Mouse (Mus musculus): ENCODE measurements around the gene Olfr686.
A peak's percentile ranks its signal among the peaks of the same experiment; 100 is the strongest.

Gene Olfr686

DNA sequence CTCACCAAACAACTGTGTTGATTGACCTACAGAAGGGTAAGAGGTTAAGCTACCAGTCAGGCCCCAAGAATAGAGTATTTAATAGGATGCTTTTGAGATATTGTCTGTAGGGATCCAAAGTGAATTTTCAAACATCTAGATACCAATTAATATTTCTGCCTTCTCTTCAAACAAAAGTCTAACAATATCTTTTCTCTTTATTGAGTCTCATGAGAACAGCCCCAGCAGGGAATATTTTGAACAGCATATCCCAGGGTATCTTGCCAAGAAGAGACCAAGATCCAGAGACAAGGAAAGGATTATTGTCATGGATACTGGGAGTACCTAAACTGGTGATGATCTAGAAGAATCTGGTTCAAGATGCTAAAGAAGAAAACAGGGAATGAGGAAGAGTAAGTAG is at the start of gene Olfr686:
Olfr686 (minus strand) TSS at position 101 of the 400 bp plus-strand sequence.
- DNase-seq (ENCODE audit: low spot score): no peak

DNA sequence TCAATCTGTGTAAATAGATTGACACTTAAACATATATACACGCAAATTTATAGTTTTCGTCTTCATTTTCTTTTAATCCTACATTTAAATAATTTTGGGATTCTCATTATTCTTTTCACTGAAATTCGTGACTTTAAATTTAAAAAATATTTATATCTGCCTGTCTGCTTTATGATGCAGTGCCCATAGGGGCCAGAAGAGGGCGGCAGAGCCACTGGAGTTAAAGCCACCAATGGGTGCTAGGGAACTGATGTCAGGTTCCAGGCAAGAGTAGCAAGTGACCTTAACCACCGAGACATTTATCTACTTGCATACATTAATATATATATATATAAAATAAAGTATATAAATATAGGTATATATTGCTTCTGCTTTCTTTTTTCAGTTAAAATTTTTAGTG is 49.4 kb upstream of the Olfr686 start:
- no peak for DNase-seq (ENCODE audit: low spot score)

DNA sequence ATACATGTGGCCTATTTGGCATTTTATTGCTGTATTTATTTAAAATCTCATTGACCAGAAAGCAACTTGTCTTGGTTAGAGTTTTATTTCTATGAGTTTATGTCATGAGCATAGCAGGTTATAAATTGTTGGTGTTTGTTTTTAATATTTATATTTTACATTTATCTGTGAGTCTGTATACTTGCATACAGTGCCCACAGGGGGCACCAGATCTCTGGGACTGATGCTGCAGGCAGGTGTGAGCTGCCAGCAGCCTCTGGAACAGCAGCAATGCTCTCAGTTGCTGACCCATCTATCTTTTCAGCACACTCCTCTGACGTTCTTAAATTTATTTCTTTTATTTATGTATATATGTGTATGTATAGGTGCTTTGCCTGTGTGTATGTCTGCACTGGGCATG is 40.9 kb upstream of the Olfr686 start:
- DNase-seq (ENCODE audit: low spot score): no peak

DNA sequence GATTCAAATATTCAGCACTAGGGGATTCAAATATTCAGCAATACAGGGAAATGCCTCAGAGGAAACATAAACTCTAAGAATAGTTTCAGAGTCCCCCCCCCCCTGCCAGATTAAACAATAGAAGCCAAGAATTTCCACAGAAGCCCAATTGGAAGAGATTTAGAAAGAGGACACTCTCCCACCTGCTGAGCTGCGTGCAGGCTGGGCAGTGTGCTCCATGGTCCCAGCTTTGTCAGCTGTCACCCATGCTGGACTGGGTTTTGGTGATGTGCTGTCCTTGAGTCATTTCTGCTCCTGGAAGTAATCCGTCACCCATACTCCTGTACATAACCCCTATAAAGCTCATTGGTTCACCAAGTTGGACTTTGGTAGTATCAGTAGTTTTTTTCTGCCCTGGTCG is 40.4 kb upstream of the Olfr686 start:
- no peak for DNase-seq (ENCODE audit: low spot score)

DNA sequence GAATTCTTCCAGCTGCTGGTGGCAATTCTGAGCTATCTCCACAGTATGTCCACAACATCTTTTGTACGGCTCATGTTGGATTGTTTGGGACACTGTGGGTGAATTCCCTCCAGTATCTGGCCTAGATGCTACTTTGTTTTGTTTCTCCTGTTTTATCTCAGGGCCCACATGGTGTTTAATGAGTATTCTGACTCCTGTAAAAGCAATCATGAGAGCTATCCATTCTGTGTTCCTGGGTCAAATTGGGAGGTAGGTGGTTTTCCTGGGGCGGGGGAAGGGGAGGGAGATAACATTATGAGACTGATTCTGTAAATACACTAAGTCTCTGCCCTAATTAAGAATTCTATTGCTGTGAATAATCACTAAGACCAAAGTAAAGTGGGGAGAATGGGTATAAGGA is 22.1 kb upstream of the Olfr686 start:
- DNase-seq (ENCODE audit: low spot score): no peak

DNA sequence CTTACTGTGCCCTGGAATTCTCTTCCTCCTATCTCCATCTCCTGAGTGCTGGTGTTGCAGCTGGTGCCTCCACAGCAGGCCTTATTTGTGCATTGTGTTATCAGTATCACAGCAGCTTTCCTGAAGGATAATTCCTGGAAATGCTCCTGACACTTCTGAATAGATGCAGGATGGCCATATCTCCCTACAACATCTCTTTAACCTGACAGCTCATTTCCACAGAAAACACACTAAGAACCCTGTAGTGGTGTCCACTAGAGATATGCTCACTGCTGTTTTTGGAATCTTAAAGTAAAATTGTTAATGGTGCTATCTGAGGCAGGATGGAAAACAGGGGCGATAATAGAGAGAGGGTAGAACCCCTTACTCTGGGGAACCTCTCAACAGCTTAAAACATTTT is 20.9 kb upstream of the Olfr686 start:
- no peak for DNase-seq (ENCODE audit: low spot score)

DNA sequence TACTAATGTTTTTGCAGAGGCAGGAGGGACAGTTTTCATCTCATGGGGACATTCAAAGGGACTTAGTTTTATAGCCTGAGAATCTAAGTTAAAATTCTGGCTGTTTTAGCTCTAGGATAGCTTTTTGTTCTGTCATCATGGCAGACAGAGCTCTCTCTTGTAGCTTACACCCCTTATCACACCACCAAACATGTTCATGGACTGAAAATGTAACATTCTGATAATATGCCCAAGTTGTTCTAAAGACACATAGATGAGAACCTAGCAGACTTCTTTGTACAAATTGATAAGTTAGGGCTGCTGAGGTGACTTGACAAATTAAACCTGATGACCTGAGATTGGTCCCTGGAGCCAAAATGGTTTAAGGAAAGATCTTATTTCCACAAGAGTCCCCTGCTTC is 19.4 kb upstream of the Olfr686 start:
- no peak for DNase-seq (ENCODE audit: low spot score)

DNA sequence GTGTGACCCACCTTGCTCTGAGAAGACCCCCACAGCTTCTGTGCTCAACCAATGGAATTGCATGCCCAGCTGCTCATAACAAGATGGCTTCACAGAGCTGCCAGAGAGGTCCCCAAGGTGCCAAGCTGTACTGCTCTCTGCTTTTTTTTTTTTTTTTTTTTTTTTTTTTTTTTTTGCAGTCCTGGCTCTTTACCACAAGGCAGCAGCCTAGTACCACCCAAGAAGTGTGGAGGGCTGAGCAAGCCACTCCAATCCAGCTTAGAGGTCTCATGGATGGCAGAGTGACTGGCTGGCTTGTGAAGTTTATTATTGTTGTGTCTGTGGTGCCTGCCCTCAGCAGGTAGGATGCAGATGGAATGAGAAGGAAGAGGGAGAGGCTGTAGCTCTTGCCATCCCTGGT is 18.8 kb upstream of the Olfr686 start:
- no peak for DNase-seq (ENCODE audit: low spot score)

DNA sequence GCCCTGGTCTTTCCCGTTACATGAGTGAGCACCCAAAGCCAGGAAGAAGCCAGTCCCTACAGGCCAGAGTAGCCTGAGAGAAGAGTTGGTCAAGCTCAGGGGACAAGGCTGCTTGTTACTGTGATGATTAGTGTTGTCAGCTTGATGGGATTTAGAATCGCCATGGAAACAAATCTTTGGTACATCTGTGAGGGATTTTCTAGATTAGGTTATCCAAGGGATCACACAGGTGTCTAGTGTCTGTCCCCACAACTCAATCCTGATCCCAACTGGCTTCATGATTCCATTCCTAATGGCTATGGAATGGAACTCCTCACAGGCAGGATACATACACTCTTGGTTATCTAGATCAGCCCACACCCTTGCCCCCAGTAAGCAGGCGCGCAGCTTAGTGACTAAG is 11.0 kb upstream of the Olfr686 start:
- no peak for DNase-seq (ENCODE audit: low spot score)

DNA sequence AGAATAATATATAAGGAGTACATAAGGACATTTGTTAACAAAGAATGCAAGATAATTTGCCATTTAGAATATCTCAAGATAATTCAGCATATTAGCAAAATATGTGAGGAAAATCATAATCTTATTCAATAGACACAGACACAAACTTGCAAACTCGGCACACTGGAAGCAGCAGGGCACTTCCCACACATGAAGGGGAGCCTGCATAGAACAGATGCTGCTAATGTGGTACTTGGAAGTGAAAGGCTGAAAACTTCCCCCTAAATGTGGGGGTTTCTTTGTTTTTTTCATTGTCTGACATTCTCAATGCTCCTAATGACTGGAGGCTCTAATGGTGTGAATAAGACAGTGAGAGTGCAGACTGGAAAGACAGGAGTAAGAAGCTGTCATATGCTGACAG is 7.5 kb upstream of the Olfr686 start:
- peak; percentile 13 for DNase-seq (ENCODE audit: low spot score)

DNA sequence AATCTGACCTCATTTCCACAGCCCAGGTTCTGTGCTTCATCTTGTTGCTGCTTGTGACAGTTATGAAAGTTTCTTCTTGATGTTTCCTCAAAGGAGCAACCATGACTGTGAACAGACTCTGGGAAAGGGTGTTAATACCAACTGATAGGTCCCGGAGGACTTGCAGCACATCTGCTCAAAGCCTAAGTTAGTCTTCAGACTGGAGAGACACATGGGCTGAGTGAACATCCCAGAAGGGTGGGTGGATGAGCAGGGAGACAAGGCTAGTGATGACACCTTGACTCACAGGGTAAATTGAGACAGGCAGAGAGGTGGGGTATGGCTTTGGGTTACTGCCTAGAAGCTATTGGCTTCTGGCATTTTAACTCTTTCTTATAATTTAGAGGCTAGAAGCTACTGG is 21.4 kb downstream of the Olfr686 start, which contains the start of gene Olfr685:
Olfr685 (minus strand) TSS at position 101 of the 400 bp plus-strand sequence.
- DNase-seq (ENCODE audit: low spot score): no peak

DNA sequence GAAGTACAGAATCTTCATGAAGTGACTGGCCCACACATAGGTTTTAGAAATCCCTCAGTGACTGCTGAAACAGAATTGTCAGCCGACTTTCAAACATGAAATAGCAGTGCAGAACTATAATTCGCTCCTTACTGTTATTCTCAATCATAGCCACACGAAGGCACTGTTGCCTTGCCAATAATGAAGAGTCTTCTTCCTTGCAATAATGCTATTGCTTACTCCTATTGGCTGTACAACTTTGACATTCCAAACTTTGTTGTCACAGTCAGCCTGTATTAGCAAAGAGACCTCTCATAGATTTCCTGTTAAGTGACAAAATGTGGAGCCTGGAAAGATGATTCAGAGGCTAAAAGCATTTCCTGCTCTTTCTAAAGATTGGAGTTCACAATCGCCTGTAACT is 36.5 kb downstream of the Olfr686 start:
- no peak for DNase-seq (ENCODE audit: low spot score)

DNA sequence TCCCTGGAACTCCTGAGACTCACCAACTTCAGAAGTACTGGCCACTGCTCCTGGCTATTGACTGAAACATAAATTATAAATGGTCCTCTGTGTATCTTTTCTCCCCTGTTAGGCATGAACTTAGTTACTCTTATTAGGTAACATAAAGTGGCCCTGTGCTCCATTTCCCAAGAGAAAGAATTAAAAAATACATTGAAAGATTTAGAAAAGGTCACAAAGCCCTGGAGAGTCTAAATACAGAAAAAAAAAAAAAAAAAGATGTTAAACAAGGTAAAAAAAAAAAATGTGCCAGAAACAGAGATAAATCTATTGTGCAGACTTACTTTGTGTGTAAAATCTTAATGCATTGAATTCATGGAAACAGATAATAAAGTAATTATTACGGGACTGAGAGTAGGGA is 43.7 kb downstream of the Olfr686 start, which contains the start of gene Olfr684:
Olfr684 (minus strand) TSS at position 101 of the 400 bp plus-strand sequence.
- no peak for DNase-seq (ENCODE audit: low spot score)

Data from layer of hippocampus, adult 9-10 months (tissue).